Comparison of ENCODE assay signal across 1 mouse cellular context in genomic region chr7:127700712-127701331, GRCm38 (mm10).
A peak's percentile ranks its signal among the peaks of the same experiment; 100 is the strongest.
TF ChIP-seq lines count a peak whose summit lies in the region.

No protein-coding gene starts in this region.

TF ChIP-seq in MEL, 35 proteins besides CTCF, POLR2A, EP300 and RAD21:
- TF ChIP-seq JUND (IDR thresholded peaks at IDR 0.05; ENCODE audit: low read depth, low read length), result no peak
- TF ChIP-seq GATA1 (IDR thresholded peaks at IDR 0.05; ENCODE audit: low read depth, low read length), result peak; percentile 78
